Mouse (Mus musculus) granulocyte monocyte progenitor cell, adult 5-6 weeks (primary cell): Measurements from ENCODE around the gene Cxadr. TPM values are rescaled to one million over a fixed set of nuclear protein-coding genes. Genes with fewer than 3 reads are reported as not detected.
A peak's percentile ranks its signal among the peaks of the same experiment; 100 is the strongest.

Experiments
- ATAC-seq: replicated peaks from 2 replicates; pipeline ENCODE4 v1.8.0; 2016; ENCODE audit warnings: mild to moderate bottlenecking, moderate TSS enrichment, inconsistent platforms; ENCODE audit not compliant: poor library complexity, severe bottlenecking
- total RNA-seq, 2 experiments: library from RNA; stranded (forward) in 1 of 2; stranded (reverse) in 1 of 2; fragments of 200-712, 200-1000 nt in 1 of 2; fragments of >200 nt in 1 of 2; fragmentation: Nextera tagmentation in 1 of 2; gene quantifications; 2 replicates each; pipeline ENCODE4 v1.2.3; 2014 to 2017

The Cxadr gene
- total RNA-seq, 2 experiments from 2014 or later, result 0.98 to 4.8 TPM

DNA sequence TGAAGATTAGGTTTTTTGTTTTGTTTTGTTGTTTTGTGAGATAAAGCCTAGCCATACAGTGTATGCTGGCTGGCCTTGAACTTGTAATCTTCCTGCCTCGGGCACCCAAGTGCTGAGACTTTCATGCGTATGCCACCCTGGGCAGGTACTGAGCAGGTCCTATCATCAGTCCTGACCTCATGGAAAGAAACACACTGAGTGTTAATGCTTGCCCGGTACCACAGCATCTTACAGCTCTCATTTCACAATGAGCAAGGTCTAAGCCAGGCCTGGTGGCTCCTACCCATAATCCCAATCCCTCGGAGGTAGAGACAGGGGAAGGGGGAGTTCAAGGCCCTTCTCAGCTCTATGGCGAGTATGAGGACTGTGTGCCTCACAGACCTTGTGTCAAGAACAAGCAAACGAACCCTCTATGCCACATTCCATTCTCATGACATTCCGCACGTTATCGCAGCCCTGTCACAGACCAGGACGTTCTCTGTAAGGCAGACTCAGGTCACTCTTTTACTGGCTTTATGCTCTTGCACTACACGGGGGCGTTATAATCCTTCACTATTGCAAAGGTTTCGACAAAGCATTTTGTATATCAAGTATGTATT, 46.1 kb downstream of the Cxadr start:
- ATAC-seq, result no peak

GRCm38 (mm10) chr16:78357757-78358156, 56.5 kb downstream of the Cxadr start:
- 0 out of 2 replicates have a peak, but pooled peaks have one; percentile 20 for ATAC-seq

DNA sequence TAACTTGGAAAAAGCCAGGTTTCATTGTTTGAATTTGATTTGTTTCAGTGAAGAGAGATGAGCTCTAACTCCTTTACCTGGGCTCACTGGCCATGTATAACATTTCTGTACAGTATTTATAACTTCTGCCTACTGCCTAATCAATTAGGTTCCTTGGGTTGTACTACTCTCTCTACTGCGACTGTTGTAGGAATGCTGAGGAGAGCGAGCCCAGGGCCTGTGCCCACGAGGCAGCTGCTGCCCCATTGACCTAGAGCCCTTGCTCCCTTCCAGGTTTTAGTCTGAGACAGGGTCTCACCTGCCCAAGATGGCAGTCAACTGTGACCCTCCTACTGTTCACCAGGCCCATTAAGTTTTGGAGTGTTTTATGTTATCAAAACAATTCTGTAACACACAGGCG, 60.2 kb downstream of the Cxadr start:
- ATAC-seq, result no peak

- ATAC-seq, result peak; percentile 30; the same call in 1 of the 2 replicates
These were observed 63.3 kb downstream of the Cxadr start for GRCm38 (mm10) chr16:78364554-78364953.

GRCm38 (mm10) chr16:78371491-78372046, 70.3 kb downstream of the Cxadr start:
- ATAC-seq, result no peak

GRCm38 (mm10) chr16:78372786-78373185, 71.5 kb downstream of the Cxadr start:
- no peak for ATAC-seq

GRCm38 (mm10) chr16:78373743-78374142, 72.5 kb downstream of the Cxadr start:
- ATAC-seq, result no peak

DNA sequence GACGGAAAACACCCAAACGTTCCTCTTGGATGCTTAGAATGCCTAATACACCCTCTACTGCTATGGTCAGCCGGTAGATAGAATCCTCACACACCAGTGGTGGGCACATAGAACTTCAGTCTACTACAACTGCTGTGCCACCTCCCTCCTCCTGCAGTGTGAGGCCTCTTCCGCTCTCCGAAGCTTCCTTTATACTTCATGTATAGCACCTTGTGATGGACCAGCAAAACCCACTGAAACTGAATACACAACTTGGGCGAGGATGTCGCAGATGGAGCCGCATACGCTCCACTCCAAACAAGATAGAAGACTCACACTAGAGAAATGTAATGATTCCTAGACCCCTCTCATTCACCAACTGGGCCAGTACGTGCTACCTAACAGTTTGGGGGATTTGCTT, 73.9 kb downstream of the Cxadr start:
- ATAC-seq, result peak; percentile 29

DNA sequence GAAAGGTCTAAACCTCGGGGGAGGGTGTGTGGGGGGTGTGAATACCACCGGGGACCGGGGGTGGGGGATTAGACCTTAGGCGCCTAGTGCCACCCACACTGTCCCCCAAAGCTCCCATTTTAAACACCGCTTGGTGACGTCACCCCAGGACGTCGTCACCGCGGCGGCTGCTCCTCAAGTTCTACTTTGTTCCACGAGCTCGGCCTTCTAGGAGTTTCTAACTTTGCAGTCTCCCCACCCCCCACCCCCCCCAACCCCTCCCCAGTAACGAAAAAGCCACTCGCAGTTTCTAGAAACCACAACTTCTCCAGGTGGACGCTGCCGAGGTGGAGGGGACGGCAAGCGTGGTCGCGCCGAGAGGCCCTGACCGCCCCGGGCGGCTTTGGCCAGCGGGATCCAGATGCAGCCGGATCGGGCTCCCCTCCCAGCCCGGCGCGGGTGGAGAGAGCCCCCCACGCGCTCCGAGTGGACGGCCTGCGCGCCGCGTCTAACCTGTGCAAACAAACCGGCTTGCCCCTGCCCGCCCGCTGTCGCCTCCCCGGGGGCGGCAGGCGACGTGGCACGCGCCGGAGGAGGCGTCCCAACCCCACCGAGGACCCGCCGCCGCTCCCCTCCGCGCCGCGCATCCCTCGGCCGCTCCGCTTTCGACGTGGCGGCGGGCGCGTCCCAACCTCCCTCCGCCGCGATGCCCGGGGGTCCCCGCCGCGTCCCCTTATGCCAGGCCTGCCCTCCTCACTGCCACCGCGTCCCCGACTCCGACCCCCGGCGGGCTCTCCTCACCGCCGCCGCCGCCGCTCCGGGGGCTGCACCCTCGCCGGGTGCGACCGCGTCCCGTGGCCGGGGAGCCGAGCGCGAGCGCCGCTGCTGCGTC, 74.8 kb downstream of the Cxadr start:
- ATAC-seq, result peak; percentile 39

DNA sequence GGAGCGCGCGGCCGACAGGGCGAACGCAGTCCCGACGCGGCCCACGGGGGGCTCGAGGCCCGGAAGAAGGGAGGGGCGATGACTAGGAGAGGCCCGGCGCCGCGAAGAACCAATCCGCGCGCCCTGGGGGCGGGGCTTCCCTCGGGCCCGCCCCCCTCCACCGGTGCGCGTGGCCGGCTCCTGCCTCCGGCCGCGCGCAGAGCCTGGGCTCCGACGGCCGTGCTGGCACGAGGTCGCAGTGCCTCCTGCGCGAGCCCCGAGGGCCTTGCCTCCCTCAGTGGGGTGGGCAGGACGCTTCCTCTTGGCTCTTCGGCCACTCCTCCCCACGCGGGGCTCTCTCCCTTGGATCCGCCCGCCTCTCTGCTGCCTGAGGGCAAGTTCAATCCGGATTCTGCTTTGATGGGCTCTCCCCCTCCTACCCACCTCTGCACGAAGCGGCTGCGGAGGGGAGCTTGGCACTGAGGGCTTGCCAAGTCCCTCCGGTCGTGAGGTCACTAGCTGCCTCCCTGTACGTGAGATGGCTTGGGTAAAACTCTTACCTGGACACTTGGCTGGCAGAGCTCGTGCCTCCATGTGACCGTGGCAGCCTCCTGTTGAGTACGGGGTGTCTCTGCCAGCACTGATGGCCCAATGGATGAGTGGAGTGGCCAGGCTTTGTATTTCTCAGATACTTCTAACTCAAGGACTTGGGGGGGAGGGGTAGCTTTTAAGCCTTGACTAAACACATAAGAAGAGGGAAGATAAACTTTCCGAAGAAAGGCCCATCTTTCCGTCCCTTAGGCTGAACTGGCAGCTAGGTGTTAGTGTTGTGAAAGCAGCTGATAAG, 75.7 kb downstream of the Cxadr start, which contains the start of gene Btg3:
TSS of gene Btg3 (minus strand) at position 448 of the 826 bp plus-strand sequence.
- peak; percentile 79 for ATAC-seq

DNA sequence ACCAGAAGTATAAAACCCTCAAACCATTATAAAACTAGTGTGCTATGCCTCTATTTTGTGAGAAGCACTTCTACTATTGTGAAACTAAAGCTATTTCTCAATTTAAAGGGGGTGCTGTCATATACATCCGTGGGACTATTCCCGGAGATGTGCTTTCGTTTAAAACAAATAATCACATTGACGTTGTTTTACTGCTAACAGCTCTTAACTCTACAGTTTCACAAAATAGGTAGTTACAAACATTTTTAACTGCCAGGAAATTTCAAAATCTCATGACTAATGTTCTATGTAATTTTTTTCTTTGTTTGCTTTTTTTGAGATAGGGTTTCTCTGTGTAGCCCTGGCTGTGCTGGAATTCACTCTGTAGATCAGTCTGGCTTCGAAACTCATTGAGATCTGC, 77.2 kb downstream of the Cxadr start:
- ATAC-seq, result peak; percentile 18

- ATAC-seq, result no peak
These were observed 87.8 kb downstream of the Cxadr start for GRCm38 (mm10) chr16:78389122-78389521.

DNA sequence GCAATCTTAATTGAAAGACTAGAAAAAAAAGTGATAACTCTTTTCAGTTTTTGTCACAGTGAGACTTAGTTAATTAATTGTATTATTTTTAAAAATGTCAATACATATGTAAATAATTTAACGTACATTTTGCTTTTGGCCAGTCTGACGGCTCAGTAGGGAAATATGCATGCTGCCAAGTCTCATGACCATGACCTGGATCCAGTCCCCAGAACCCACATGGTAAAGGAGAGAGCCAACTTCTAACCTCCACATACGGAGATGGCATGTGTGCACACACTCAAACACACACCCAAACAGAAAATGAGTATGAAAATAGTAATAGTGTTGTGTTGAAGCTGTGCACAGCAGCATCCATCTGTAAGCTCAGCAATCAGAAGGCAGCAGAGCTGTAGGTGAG, 88.7 kb downstream of the Cxadr start:
- ATAC-seq, result no peak

DNA sequence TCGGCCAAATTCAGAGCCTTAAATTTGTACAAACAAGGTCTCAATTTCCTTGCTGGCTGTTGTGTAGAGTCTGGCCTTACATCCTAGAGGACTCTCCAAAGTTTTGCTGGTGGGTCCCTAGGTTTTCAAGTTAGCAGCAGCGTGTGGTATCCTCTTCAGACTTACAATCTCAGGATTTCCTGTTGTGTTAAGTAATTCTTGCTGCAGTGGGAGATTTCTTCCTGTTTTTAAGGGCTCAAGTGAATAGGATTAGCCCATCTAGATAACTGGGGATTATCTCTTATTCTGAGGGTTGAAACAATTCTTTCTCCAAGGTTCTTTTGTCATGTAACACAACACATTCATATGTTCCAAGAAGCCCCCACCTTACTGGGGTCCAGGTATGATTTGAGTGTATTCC, 90.1 kb downstream of the Cxadr start:
- peak; percentile 86 for ATAC-seq

- peak; percentile 90 for ATAC-seq
These were observed 97.4 kb downstream of the Cxadr start for GRCm38 (mm10) chr16:78398734-78399133.

DNA sequence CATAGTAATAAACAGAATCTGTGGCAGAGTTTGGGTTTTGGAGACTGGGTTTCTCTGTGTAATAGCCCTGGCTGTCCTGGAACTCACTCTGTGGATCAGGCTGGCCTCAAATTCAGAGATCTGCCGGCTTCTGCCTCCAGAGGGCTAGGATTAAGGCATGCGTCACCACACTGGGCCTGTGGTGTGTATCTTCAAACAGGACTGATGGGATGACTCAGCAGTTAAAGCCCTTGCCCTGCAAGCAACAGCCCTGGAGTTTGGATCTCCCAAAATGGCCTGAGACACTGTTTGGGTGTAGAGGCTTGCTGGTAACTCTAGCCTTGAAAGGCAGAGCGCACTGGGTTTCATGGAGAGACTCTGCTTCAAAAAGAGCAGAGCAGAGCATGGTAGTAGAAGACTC, 98.1 kb downstream of the Cxadr start:
- ATAC-seq, result peak; percentile 70

GRCm38 (mm10) chr16:78402316-78402715, 101.0 kb downstream of the Cxadr start:
- ATAC-seq, result no peak

- no peak for ATAC-seq
These were observed 105.4 kb downstream of the Cxadr start for GRCm38 (mm10) chr16:78406657-78407056.

DNA sequence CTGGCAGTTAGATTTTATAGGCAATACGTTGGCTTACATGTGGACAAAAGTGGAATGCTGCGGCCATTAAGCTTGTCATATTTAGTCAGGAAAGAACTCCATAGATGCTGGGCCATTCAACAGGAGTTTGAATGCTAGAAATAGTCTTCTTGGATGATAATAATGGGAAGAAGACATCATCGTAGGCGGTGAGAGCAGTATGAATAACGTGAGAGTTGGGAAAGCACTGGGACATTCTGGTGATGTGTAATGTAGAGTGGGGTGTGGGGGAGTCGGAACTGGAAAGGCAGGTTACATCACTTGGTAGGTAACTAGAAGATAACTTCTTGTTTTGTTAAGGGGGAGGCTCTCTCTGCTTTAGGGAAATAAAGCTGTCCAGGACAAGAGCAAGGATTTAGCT, 106.6 kb downstream of the Cxadr start:
- ATAC-seq, result no peak
